Mouse (Mus musculus) forebrain, embryonic 13.5 days (tissue): Measurements from ENCODE around the gene Tardbp. TPM values are rescaled to one million over a fixed set of nuclear protein-coding genes. Genes with fewer than 3 reads are reported as not detected.

ENCODE experiments used
- ATAC-seq: fragments of 200-750 bp; cut with Nextera tagmentation; 2 replicates; pipeline ENCODE4 v1.8.0; 2017
- H3K27ac ChIP-seq: fragments of 300-500 bp; sonication (generic); 2 replicates; pipeline ENCODE4 v1.5.1; 2015; ENCODE audit warnings: inconsistent platforms, mild to moderate bottlenecking, moderate library complexity
- H3K27me3 ChIP-seq: fragments of 300-500 bp; sonication (generic); 2 replicates; pipeline ENCODE4 v1.6.1; 2015; ENCODE audit warnings: mild to moderate bottlenecking, inconsistent platforms
- H3K36me3 ChIP-seq: fragments of 300-500 bp; sonication (generic); 2 replicates; pipeline ENCODE4 v1.6.1; 2015; ENCODE audit warnings: mild to moderate bottlenecking, inconsistent platforms; ENCODE audit not compliant: poor library complexity, severe bottlenecking
- H3K4me1 ChIP-seq: fragments of 300-500 bp; sonication (generic); 2 replicates; pipeline ENCODE4 v1.6.1; 2015; ENCODE audit warnings: inconsistent platforms
- H3K4me2 ChIP-seq: fragments of 300-500 bp; sonication (generic); 2 replicates; pipeline ENCODE4 v1.6.1; 2015; ENCODE audit warnings: inconsistent platforms, mild to moderate bottlenecking, moderate library complexity
- H3K4me3 ChIP-seq: fragments of 300-500 bp; sonication (generic); 2 replicates; pipeline ENCODE4 v1.5.1; 2015; ENCODE audit warnings: mild to moderate bottlenecking, inconsistent platforms
- H3K9ac ChIP-seq: fragments of 300-500 bp; sonication (generic); 2 replicates; pipeline ENCODE4 v1.6.1; 2015; ENCODE audit warnings: mild to moderate bottlenecking, inconsistent platforms
- H3K9me3 ChIP-seq: fragments of 300-500 bp; sonication (generic); replicated peaks from 2 replicates; pipeline ENCODE4 v1.6.1; 2016; ENCODE audit warnings: inconsistent platforms
- WGBS: fragments of 180-500 bp; shearing (Covaris S2); methylation state at CpG from one replicate; pipeline ENCODE4 v1.1.7; 2015; 5-methylcytosine and 5-hydroxymethylcytosine counted together
- polyA plus RNA-seq: library from polyadenylated mRNA; unstranded; fragments of >200 nt; fragmentation: Nextera tagmentation; extraction: Ambion mirVana; gene quantifications from 2 replicates; pipeline ENCODE4 v1.2.1, GENCODE M21; 2015

Gene Tardbp
- polyA plus RNA-seq, 1 experiment from 2014 or later, result 364 TPM

DNA sequence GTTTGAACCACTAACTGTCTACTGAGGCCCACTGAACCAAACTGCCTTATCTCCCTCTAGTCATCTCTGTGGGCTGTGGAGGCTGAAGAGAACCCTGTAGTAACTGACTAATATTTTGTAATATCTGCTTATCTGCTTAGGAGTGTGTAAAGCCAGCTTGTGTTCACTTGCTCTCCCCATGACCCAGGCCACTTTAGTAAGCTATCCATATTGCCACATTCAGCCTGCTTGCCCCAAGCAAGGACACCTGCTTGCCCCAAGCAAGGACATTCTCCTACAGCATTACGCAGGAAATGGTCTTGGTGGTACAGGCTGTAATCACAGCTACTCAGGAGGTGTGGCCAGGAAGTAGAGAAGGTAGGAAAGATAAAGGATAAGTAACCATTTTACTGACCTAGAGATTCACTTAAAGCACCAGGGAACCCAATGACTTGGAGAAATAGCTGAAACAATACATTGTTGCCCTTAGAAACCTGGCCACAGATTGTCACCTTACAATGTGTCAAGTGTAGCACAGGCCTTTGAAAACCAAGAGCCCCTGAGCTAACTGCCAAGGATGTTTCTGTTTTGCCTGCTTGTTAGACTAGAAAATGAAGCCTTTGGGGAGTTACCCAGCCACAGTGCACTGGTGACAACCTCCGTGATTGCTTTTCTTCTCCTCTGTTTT lies 6.7 kb upstream of the Tardbp start:
- H3K4me3 ChIP-seq, result no peak overlapping the region
- H3K27me3 ChIP-seq, result no peaks in the 10 kb centered on the region
- H3K4me2 ChIP-seq, result no peak overlapping the region
- H3K4me1 ChIP-seq, result no peaks in the 10 kb centered on the region
- H3K9me3 ChIP-seq, result no peaks in the 10 kb centered on the region
- H3K27ac ChIP-seq, result no peak overlapping the region
- no peak overlapping the region for H3K9ac ChIP-seq
- 76% methylated on average over 2 of the region's 2 CpGs for WGBS
- H3K36me3 ChIP-seq, result no peaks in the 10 kb centered on the region
- ATAC-seq, result no peak

- Histone ChIP-seq H3K36me3 (no peaks in the 10 kb centered on the region), H3K9me3 (no peaks in the 10 kb centered on the region), H3K9ac (no peak overlapping the region), H3K4me1 (no peaks in the 10 kb centered on the region), H3K4me2 (no peak overlapping the region), H3K27ac (no peak overlapping the region), H3K4me3 (no peak overlapping the region), H3K27me3 (no peaks in the 10 kb centered on the region)
- ATAC-seq, result no peak
- 76% methylated on average over 3 of the region's 3 CpGs for WGBS
Measured at GRCm38 (mm10) chr4:148632013-148632692, 5.3 kb upstream of the Tardbp start.

GRCm38 (mm10) chr4:148627246-148627645 lies 427 bp upstream of the Tardbp start:
- ATAC-seq, result peak; percentile 28
- 63% methylated on average over 3 of the region's 3 CpGs for WGBS
- peak overlapping the region; percentile 84 for H3K4me2 ChIP-seq
- H3K27me3 ChIP-seq, result no peaks in the 10 kb centered on the region
- peak overlapping the region; percentile 100 for H3K9ac ChIP-seq
- peaks cover 28% of the 10 kb centered on the region for H3K4me1 ChIP-seq
- no peak overlapping the region for H3K27ac ChIP-seq
- peak overlapping the region; percentile 99 for H3K4me3 ChIP-seq
- no peaks in the 10 kb centered on the region for H3K9me3 ChIP-seq
- H3K36me3 ChIP-seq, result peaks cover 29% of the 10 kb centered on the region

DNA sequence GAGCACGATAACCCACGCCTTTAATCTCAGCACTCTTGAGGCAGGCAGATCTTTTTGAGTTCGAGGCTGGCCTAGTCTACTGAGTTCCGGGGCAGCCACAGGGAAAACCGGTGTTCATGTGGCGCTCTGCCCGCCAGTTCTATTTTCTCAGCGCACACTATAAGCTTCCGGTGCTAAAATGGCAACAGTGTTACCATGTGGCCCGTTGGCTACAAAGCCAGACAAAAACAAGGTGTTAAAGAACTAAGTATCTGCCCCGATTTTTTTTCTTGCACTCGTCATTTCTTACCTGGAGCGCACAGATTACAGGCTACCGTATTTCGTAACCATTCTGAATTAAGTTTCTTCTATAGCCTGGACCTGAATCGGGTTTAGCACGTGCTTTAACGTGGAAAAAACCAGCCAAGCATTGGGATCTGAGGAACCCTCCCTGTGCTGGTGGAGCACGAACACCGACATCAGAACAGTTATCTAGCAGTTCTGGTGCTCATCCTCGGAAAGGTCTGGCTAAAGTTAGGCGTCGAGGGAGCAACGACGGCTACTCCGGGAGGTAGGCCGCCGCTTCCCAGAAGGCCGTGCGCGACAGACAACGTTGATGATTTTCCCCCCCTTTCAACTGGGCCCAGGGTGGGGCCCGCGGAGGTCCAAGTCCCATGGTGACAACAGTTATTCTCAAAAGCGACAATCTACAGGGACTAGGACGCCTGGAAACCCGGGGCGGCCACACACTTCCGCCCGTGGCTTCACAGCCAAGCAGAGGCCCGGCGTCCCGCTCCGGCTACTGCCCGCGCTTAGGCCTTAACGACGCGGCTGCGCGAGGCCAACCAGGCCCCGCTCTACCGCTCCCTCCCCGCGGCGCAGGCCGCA lies 830 bp downstream of the Tardbp start:
- H3K9me3 ChIP-seq, result no peaks in the 10 kb centered on the region
- H3K36me3 ChIP-seq, result peaks cover 42% of the 10 kb centered on the region
- peak; percentile 71 for ATAC-seq
- H3K4me1 ChIP-seq, result peaks cover 31% of the 10 kb centered on the region
- 1% methylated on average over 57 of the region's 57 CpGs for WGBS
- peak overlapping the region; percentile 97 for H3K27ac ChIP-seq
- H3K4me3 ChIP-seq, result peak overlapping the region; percentile 99
- H3K9ac ChIP-seq, result peak overlapping the region; percentile 100
- no peaks in the 10 kb centered on the region for H3K27me3 ChIP-seq
- peak overlapping the region; percentile 84 for H3K4me2 ChIP-seq

GRCm38 (mm10) chr4:148625010-148625409 lies 1.8 kb downstream of the Tardbp start:
- no peak for ATAC-seq
- Histone ChIP-seq H3K36me3 (peaks cover 50% of the 10 kb centered on the region), H3K9ac (no peak overlapping the region), H3K9me3 (no peaks in the 10 kb centered on the region), H3K4me3 (peak overlapping the region; percentile 99), H3K4me1 (peaks cover 31% of the 10 kb centered on the region), H3K4me2 (peak overlapping the region; percentile 84), H3K27ac (no peak overlapping the region), H3K27me3 (no peaks in the 10 kb centered on the region)
- 86% methylated on average over 10 of the region's 10 CpGs for WGBS

DNA sequence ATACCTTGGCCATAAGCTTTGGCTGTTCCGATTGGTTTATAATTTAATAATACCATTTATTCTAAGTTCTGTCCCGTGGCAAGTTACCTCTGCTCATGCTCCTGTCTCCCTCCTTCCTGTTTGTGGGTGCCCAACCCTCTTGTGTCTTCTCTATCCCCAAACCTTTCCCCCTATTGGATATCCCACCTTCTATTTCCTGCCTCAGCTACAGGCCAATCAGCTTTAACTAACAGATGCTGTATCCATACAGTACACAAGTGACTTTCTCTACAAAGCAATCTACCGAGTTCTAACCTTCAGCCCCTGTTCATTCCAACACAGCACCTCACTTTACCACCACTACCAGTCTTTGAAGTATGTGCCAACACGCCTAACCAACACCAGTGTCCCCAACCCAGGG lies 3.2 kb downstream of the Tardbp start:
- 85% methylated on average over 4 of the region's 4 CpGs for WGBS
- H3K4me1 ChIP-seq, result peaks cover 31% of the 10 kb centered on the region
- peak overlapping the region; percentile 14; the same call in 1 of the 2 replicates for H3K4me2 ChIP-seq
- no peak overlapping the region for H3K9ac ChIP-seq
- H3K9me3 ChIP-seq, result no peaks in the 10 kb centered on the region
- no peak overlapping the region for H3K27ac ChIP-seq
- no peak overlapping the region for H3K4me3 ChIP-seq
- no peak for ATAC-seq
- peaks cover 64% of the 10 kb centered on the region for H3K36me3 ChIP-seq
- H3K27me3 ChIP-seq, result no peaks in the 10 kb centered on the region

DNA sequence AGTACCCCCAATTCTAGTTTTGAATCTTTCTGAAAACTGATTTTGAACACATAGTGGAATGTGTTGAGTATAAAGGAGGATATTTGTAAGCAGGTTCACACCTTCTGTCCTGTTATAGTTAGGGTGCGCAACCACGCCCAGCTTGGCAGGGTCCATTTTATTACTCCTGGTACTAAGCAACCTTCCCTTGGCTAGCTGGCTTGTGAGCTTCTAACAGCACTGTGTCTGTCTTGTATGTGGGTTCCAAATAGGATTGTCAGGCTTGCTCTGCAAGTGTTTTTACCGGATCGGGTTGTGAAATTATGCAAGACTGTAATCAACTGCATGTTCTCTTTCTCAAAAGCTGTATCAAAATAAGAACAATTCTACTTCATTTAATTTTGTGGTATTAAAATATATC lies 4.3 kb downstream of the Tardbp start:
- 98% methylated on average over 4 of the region's 4 CpGs for WGBS
- ATAC-seq, result no peak
- H3K4me1 ChIP-seq, result peaks cover 31% of the 10 kb centered on the region
- peaks cover 70% of the 10 kb centered on the region for H3K36me3 ChIP-seq
- H3K9me3 ChIP-seq, result no peaks in the 10 kb centered on the region
- no peak overlapping the region for H3K9ac ChIP-seq
- no peak overlapping the region for H3K4me2 ChIP-seq
- H3K27me3 ChIP-seq, result no peaks in the 10 kb centered on the region
- H3K4me3 ChIP-seq, result no peak overlapping the region
- H3K27ac ChIP-seq, result no peak overlapping the region

DNA sequence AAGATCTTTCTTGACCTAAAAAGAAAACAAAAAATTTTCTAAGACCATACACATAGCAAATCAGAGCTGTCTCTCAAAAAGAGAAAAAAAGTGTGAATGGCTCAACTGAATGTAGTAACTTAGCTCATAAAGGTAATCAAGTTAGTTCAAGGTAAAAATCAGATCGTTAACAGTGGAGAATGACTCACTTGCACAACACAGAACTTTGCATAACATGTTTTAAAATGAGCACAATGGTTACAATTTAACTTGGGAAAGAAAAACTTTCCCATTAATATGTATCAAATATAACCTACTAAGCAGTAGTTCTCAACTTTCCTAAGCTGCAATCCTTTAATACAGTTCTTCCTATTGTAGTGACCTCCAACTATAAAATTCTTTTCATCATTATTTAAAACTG lies 6.1 kb downstream of the Tardbp start:
- Histone ChIP-seq H3K27me3 (no peaks in the 10 kb centered on the region), H3K9me3 (no peaks in the 10 kb centered on the region), H3K9ac (no peak overlapping the region), H3K36me3 (peaks cover 87% of the 10 kb centered on the region), H3K4me1 (peaks cover 30% of the 10 kb centered on the region), H3K27ac (no peak overlapping the region), H3K4me3 (no peak overlapping the region), H3K4me2 (no peak overlapping the region)
- ATAC-seq, result no peak
- 92% methylated on average over 1 of the region's 1 CpGs for WGBS

- H3K27ac ChIP-seq, result no peak overlapping the region
- no peak overlapping the region for H3K4me3 ChIP-seq
- WGBS, result 93% methylated on average over 1 of the region's 1 CpGs
- no peak for ATAC-seq
- no peak overlapping the region for H3K9ac ChIP-seq
- peaks cover 21% of the 10 kb centered on the region for H3K4me1 ChIP-seq
- H3K9me3 ChIP-seq, result no peaks in the 10 kb centered on the region
- no peaks in the 10 kb centered on the region for H3K27me3 ChIP-seq
- peaks cover 92% of the 10 kb centered on the region for H3K36me3 ChIP-seq
- H3K4me2 ChIP-seq, result no peak overlapping the region
Measured at GRCm38 (mm10) chr4:148619805-148620204, 7.0 kb downstream of the Tardbp start.

DNA sequence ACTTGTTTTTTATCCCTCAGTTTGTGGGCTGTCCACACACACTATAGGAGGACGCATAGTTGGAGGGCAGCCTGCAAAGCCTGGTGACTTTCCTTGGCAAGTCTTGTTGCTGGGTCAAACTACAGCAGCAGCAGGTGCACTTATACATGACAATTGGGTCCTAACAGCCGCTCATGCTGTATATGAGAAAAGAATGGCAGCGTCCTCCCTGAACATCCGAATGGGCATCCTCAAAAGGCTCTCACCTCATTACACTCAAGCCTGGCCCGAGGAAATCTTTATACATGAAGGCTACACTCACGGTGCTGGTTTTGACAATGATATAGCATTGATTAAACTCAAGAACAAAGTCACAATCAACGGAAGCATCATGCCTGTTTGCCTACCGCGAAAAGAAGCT lies 13.1 kb downstream of the Tardbp start:
- no peaks in the 10 kb centered on the region for H3K9me3 ChIP-seq
- 57% methylated on average over 9 of the region's 9 CpGs for WGBS
- no peak overlapping the region for H3K9ac ChIP-seq
- H3K4me1 ChIP-seq, result peaks cover 13% of the 10 kb centered on the region
- peak overlapping the region; percentile 35 for H3K27ac ChIP-seq
- no peak overlapping the region for H3K4me2 ChIP-seq
- no peaks in the 10 kb centered on the region for H3K27me3 ChIP-seq
- no peak overlapping the region for H3K4me3 ChIP-seq
- ATAC-seq, result 0 out of 2 replicates have a peak, but pooled peaks have one; percentile 19
- H3K36me3 ChIP-seq, result peaks cover 65% of the 10 kb centered on the region

GRCm38 (mm10) chr4:148612557-148612956 lies 14.3 kb downstream of the Tardbp start:
- no peaks in the 10 kb centered on the region for H3K9me3 ChIP-seq
- no peaks in the 10 kb centered on the region for H3K27me3 ChIP-seq
- H3K4me3 ChIP-seq, result no peak overlapping the region
- no peak overlapping the region for H3K4me2 ChIP-seq
- H3K9ac ChIP-seq, result no peak overlapping the region
- 43% methylated on average over 4 of the region's 4 CpGs for WGBS
- no peak overlapping the region for H3K27ac ChIP-seq
- peaks cover 58% of the 10 kb centered on the region for H3K36me3 ChIP-seq
- peaks cover 13% of the 10 kb centered on the region for H3K4me1 ChIP-seq
- ATAC-seq, result no peak
